Mouse (Mus musculus) spleen, adult 2 months (tissue): ENCODE data around the gene Car14.

ENCODE experiments used
- CTCF ChIP-seq: fragments of 200-500 bp; IDR thresholded peaks from 2 replicates; pipeline ENCODE4 v1.5.1; 2011; ENCODE audit warnings: mild to moderate bottlenecking, inconsistent platforms; ENCODE audit not compliant: insufficient read depth, insufficient read length, insufficient replicate concordance; ENCODE audit errors: extremely low read depth
- POLR2A ChIP-seq: fragments of 200-500 bp; IDR thresholded peaks from 2 replicates; pipeline ENCODE4 v1.6.1; 2011; ENCODE audit warnings: low read depth, low read length, inconsistent platforms

DNA sequence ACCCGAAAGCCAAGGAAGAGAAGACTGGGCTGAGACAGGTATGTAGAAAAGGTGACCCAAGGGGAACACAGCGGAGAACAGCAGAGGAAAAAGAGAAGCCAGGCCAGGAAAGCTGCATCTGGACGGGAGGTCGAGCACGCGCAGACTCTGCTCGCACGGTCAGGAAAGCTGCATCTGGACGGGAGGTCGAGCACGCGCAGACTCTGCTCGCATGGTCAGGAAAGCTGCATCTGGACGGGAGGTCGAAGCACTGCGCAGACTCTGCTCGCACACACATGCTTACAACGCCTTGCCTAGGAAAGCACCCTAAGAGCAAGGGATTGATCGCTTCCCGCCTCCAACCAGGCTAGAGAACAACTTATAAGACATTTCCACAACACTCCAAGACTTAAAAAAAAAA is 38.9 kb downstream of the Car14 start:
- TF ChIP-seq POLR2A (no peak), CTCF (no peak)
